Mouse (Mus musculus) forebrain, embryonic 16.5 days (tissue): ENCODE results near the gene Ndufaf2. TPM values are rescaled to one million over a fixed set of nuclear protein-coding genes. Genes with fewer than 3 reads are reported as not detected.

Source experiments
- ATAC-seq: fragments of 200-750 bp; cut with Nextera tagmentation; 2 replicates; pipeline ENCODE4 v1.8.0; 2017; ENCODE audit warnings: mild to moderate bottlenecking, moderate library complexity
- H3K27ac ChIP-seq: fragments of 300-500 bp; sonication (generic); 2 replicates; pipeline ENCODE4 v1.5.1; 2014; ENCODE audit warnings: low read length, control low read depth
- H3K27me3 ChIP-seq: fragments of 300-500 bp; sonication (generic); replicated peaks from 2 replicates; pipeline ENCODE4 v1.6.1; 2014; ENCODE audit warnings: low read length; ENCODE audit not compliant: control insufficient read depth, insufficient read depth
- H3K36me3 ChIP-seq: fragments of 300-500 bp; sonication (generic); 2 replicates; pipeline ENCODE4 v1.6.1; 2014; ENCODE audit not compliant: control insufficient read depth, insufficient read depth
- H3K4me1 ChIP-seq: fragments of 300-500 bp; sonication (generic); replicated peaks from 2 replicates; pipeline ENCODE4 v1.6.1; 2014; ENCODE audit warnings: low read length; ENCODE audit not compliant: control insufficient read depth, insufficient read depth
- H3K4me2 ChIP-seq: fragments of 300-500 bp; sonication (generic); 2 replicates; pipeline ENCODE4 v1.6.1; 2014; ENCODE audit warnings: mild to moderate bottlenecking, low read length, control low read depth
- H3K4me3 ChIP-seq: fragments of 300-500 bp; sonication (generic); replicated peaks from 2 replicates; pipeline ENCODE4 v1.5.1; 2014; ENCODE audit warnings: mild to moderate bottlenecking, low read length, control low read depth
- H3K9ac ChIP-seq: fragments of 300-500 bp; sonication (generic); replicated peaks from 2 replicates; pipeline ENCODE4 v1.6.1; 2014; ENCODE audit warnings: low read depth, low read length, control low read depth
- H3K9me3 ChIP-seq: fragments of 300-500 bp; sonication (generic); 2 replicates; pipeline ENCODE4 v1.6.1; 2016; ENCODE audit warnings: low read length; ENCODE audit not compliant: control insufficient read depth
- WGBS: fragments of 180-500 bp; shearing (Covaris S2); extraction: QIAGEN DNeasy Blood & Tissue Kit; methylation state at CpG from one replicate; pipeline ENCODE4 v1.1.7; 2014; 5-methylcytosine and 5-hydroxymethylcytosine counted together
- polyA plus RNA-seq: library from polyadenylated mRNA; unstranded; fragments of >200 nt; fragmentation: Nextera tagmentation; extraction: Ambion mirVana; gene quantifications from 2 replicates; pipeline ENCODE4 v1.2.1, GENCODE M21; 2015

Ndufaf2 gene
- polyA plus RNA-seq, 1 experiment from 2014 or later: 72.8 TPM

DNA sequence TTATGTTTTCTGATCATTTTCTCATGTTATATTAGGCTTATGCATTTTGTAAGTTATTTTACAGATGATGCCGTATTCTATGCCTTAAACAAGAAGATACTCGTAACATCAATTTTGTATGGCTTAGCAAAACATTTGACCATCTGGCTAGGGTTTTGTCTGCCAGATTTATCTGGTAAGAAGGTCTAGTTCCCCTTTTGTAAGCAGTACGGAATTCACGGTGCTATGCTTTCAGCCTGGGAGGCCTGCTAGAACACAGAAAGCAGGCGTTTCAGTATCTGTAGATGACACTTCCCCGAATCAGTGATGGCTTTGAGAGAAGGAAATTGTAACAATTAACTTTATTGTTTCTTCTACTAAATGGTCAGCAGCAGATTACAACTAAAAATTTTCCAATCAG lies 80.9 kb downstream of the Ndufaf2 start:
- no peaks in the 10 kb centered on the region for H3K9me3 ChIP-seq
- ATAC-seq: no peak
- peaks cover 6% of the 10 kb centered on the region; the same call in 1 of the 2 replicates for H3K4me1 ChIP-seq
- no peaks in the 10 kb centered on the region for H3K36me3 ChIP-seq
- no peaks in the 10 kb centered on the region for H3K27me3 ChIP-seq
- no peak overlapping the region for H3K4me2 ChIP-seq
- H3K27ac ChIP-seq: no peak overlapping the region
- H3K4me3 ChIP-seq: no peak overlapping the region
- WGBS: 67% methylated on average over 6 of the region's 6 CpGs
- H3K9ac ChIP-seq: no peak overlapping the region

DNA sequence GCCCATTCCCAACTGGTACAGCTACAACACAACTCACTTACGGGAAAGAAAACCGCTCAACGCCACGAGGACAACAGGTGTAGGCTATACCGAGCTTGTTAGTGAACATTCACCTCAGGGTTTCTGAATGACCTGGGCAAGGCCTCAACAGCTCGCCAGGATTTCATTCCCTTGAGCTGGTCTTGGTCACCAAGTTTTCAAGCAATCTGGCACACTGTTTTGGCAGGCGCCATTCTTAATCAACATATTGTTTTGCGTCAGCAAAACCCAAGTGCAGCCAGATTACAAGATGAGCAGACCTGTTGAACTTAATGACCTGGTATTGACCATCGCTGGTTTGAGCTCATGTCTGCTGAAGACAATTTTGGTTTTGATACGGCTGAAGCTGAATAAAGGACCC lies 88.3 kb downstream of the Ndufaf2 start:
- H3K4me1 ChIP-seq: no peaks in the 10 kb centered on the region
- WGBS: 92% methylated on average over 10 of the region's 10 CpGs

DNA sequence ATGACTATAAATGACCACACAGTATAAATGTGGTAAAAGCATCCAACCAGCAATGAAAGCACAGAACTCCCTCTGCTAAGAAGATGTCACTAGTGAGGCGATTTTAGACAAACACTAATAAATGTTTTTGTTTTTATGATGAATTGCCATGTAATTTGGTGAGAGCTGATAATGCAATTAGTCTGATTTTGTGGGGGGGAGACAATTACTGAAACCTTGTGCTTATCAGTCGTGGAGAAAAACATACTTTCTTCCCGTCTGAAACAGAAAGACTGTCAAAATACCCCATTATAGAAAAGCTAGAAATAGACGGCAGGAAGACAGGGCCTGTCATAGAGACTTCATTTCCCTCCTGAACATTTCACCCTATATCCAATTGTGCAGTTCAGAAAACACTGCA lies 89.3 kb downstream of the Ndufaf2 start:
- WGBS: 57% methylated on average over 4 of the region's 4 CpGs
- H3K4me2 ChIP-seq: no peak overlapping the region
- ATAC-seq: no peak
- no peaks in the 10 kb centered on the region for H3K27me3 ChIP-seq
- no peak overlapping the region for H3K27ac ChIP-seq
- H3K4me3 ChIP-seq: no peak overlapping the region
- no peaks in the 10 kb centered on the region for H3K9me3 ChIP-seq
- H3K4me1 ChIP-seq: no peaks in the 10 kb centered on the region
- no peak overlapping the region for H3K9ac ChIP-seq
- no peaks in the 10 kb centered on the region for H3K36me3 ChIP-seq

More for the DNA sequence above, 88.3 kb downstream of the Ndufaf2 start:
- no peak overlapping the region for H3K9ac ChIP-seq
- H3K9me3 ChIP-seq: no peaks in the 10 kb centered on the region
- H3K4me3 ChIP-seq: no peak overlapping the region
- H3K4me2 ChIP-seq: no peak overlapping the region
- ATAC-seq: no peak
- H3K36me3 ChIP-seq: no peaks in the 10 kb centered on the region
- no peaks in the 10 kb centered on the region for H3K27me3 ChIP-seq
- no peak overlapping the region for H3K27ac ChIP-seq

DNA sequence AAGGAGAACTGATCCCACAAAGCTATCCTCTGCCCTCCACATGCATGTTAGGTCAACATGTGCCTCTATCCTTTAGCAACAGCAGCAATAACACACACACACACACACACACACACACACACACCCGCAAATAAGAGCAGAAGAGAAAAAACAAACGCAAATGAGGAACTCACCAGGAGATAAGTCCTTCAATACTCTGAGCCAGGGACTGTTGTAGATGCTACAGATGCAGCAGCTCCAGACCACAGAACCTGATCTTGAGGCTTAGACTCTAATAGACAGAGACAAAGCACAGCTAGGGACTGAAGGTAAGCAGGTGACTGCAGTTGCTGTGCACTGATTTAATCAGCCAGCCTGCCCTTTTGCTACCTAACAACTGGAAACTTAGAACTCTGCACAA lies 92.4 kb downstream of the Ndufaf2 start:
- peaks cover 4% of the 10 kb centered on the region for H3K4me1 ChIP-seq
- no peak overlapping the region for H3K27ac ChIP-seq

DNA sequence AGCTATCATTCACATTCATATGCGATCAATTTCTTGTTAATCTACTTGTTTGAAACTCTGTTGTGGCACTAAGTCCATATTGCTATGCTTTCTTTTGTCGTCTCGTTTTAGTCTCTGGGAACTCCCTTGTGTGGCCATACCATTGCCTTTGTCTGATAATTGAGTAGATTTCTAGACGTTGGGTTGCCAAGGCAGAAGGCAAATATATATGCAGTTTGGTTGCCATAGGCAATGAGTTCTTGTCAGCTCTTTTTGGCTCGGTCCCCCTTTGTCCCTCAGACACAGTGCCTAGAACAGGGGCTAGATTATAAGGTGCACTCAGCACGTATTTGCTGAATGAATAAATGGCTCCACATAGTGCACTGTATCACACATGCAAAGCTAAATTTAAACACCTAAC lies 94.1 kb downstream of the Ndufaf2 start:
- H3K9me3 ChIP-seq: no peaks in the 10 kb centered on the region
- no peak overlapping the region for H3K4me2 ChIP-seq
- 24% methylated on average over 6 of the region's 6 CpGs for WGBS
- no peak overlapping the region for H3K9ac ChIP-seq
- H3K27ac ChIP-seq: no peak overlapping the region
- H3K4me3 ChIP-seq: no peak overlapping the region
- H3K4me1 ChIP-seq: peaks cover 13% of the 10 kb centered on the region
- no peaks in the 10 kb centered on the region for H3K36me3 ChIP-seq
- H3K27me3 ChIP-seq: no peaks in the 10 kb centered on the region
- peak; percentile 39; the same call in 1 of the 2 replicates for ATAC-seq

More for the DNA sequence above, 92.4 kb downstream of the Ndufaf2 start:
- no peak for ATAC-seq
- Histone ChIP-seq H3K27me3 (no peaks in the 10 kb centered on the region), H3K9me3 (no peaks in the 10 kb centered on the region), H3K36me3 (no peaks in the 10 kb centered on the region), H3K9ac (no peak overlapping the region), H3K4me3 (no peak overlapping the region), H3K4me2 (no peak overlapping the region)
- 100% methylated on average over 2 of the region's 2 CpGs for WGBS

DNA sequence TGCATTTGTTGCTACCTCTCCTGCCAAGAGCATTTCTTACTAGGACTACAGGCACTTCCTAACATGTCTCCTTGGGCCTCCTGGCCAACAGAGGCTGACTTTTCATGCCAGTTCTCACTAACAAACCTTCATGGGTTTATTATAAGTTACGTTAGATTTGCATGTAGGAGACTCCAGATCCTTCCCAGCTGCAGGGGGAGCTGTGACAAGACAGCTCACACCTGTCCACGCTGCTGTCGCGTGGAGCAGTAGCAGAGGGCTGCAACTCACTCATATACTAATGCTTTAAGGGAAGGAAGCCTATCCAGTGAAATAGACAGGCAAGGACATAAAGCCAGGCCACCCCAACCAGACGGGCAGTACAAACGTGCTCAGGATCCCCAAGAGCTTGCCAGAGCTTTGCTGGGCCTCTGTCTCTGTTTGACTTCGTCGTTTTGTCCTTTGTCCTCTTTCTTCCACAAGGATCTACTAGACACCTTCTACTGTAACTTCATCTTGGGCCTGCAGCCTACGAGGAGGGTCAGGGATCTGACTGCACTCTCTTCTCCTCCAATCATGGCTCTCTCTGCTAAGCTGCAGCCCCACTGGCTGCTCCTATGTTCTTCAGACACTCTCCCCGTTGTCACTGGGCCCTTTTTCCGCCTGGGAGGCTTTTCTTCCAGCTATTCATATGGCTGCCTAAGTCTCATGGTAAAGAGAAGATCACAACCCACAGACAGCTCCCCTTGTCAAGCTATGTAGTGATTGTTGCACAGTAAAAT lies 94.9 kb downstream of the Ndufaf2 start:
- Histone ChIP-seq H3K36me3 (no peaks in the 10 kb centered on the region), H3K27ac (no peak overlapping the region), H3K4me3 (no peak overlapping the region), H3K4me1 (peaks cover 13% of the 10 kb centered on the region), H3K9ac (no peak overlapping the region), H3K27me3 (no peaks in the 10 kb centered on the region), H3K9me3 (no peaks in the 10 kb centered on the region), H3K4me2 (no peak overlapping the region)
- ATAC-seq: no peak
- WGBS: 66% methylated on average over 11 of the region's 11 CpGs

DNA sequence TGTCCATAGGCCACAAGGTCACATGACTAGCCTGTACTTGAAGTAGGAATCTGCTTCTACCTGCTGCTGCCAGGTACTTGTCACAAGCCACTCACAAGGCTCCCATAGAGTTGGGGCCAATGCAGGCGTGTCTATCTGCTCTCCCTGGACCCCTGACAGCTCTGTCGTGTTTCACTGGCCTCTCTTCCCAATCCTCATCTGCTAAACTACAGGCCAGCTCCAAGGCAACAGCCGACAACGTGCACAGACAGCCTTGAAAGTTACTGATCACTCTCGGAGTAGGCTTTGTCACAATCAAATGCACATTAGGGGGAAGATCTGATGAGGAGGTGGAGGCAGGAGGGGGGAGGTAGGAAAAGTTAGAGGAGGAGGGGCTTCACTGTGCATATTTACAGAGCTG lies 95.5 kb downstream of the Ndufaf2 start:
- WGBS: 74% methylated on average over 5 of the region's 5 CpGs
- no peaks in the 10 kb centered on the region for H3K9me3 ChIP-seq
- no peak for ATAC-seq
- no peak overlapping the region for H3K27ac ChIP-seq
- H3K4me3 ChIP-seq: no peak overlapping the region
- H3K27me3 ChIP-seq: no peaks in the 10 kb centered on the region
- no peak overlapping the region for H3K4me2 ChIP-seq
- peaks cover 13% of the 10 kb centered on the region for H3K4me1 ChIP-seq
- no peaks in the 10 kb centered on the region for H3K36me3 ChIP-seq
- H3K9ac ChIP-seq: no peak overlapping the region

DNA sequence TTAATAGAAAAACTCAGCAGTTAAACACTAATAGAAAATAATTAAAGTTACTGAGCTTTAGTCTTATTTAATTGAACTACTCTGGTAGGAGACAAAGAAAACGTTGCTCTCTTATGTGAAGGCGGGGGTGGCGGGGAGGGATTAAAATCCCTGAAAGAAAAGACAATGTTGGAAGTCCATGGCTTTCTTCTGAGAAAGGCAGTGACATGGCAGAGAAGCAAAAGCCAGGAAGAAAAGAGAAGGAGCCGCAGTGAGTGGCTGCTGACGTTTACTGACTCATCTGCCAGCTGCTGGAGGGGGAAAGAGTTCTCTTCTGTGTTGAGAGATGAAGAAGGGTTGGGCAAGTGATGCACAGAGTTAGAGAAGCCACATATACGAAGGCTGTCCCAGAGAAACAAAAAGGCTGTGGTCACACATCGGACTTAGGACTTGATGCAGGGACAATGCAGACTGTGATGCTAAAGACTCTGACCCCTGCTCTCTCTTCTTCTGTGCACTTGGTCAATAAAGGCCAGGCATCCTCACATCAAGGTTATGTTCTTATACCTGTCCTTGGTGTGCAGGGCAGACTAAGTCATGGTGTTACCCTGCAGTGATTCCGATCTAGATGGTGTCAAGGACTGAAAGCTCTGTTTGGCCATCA lies 97.4 kb downstream of the Ndufaf2 start:
- H3K9ac ChIP-seq: no peak overlapping the region
- no peak overlapping the region for H3K27ac ChIP-seq
- H3K4me3 ChIP-seq: no peak overlapping the region
- no peak overlapping the region for H3K4me2 ChIP-seq
- peaks cover 13% of the 10 kb centered on the region for H3K4me1 ChIP-seq
- WGBS: 17% methylated on average over 8 of the region's 8 CpGs
- no peaks in the 10 kb centered on the region for H3K27me3 ChIP-seq
- H3K9me3 ChIP-seq: no peaks in the 10 kb centered on the region
- H3K36me3 ChIP-seq: no peaks in the 10 kb centered on the region
- no peak for ATAC-seq

DNA sequence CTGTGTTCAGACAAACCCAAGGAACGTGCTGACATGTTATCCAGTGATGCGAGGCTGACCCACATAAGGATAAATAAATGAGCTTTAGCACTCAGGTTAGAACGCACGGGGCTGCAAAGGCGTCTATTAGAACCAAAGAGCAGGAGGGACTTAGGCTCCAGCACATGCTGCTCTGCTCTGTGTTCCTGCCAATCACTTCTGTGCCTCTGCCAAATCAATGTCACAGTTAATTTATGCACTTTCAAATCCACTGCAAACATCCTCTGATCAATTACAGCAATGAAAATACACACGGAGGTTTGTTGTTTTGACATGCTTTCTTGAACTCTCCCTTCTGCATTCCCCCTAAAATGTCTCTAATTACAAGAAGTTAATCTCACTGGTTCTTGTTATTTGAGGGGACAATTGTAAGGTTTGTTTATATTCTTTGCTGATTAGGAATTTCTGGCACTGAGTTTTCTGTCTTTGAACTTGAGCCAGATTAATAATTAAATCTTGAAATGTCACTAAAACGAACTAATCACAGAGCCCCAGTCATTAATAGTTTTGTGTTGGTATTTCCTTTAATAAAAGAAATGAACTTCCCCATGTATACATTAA lies 98.0 kb downstream of the Ndufaf2 start:
- H3K36me3 ChIP-seq: no peaks in the 10 kb centered on the region
- ATAC-seq: peak; percentile 89
- peak overlapping the region; percentile 12; the same call in 1 of the 2 replicates for H3K27ac ChIP-seq
- 5% methylated on average over 7 of the region's 7 CpGs for WGBS
- H3K9ac ChIP-seq: no peak overlapping the region
- H3K27me3 ChIP-seq: no peaks in the 10 kb centered on the region
- H3K4me3 ChIP-seq: no peak overlapping the region
- no peaks in the 10 kb centered on the region for H3K9me3 ChIP-seq
- H3K4me1 ChIP-seq: peaks cover 13% of the 10 kb centered on the region
- H3K4me2 ChIP-seq: no peak overlapping the region
